Mouse (Mus musculus) yolk sac, embryonic 10.5 days (tissue): ENCODE measurements around the gene Synpr.

Experiments used
- DNase-seq: peaks from one replicate; pipeline ENCODE4 v3.0.0-alpha.2; 2017; ENCODE audit warnings: low spot score

Synpr gene

GRCm38 (mm10) chr14:13551209-13551608 is 266.6 kb downstream of the Synpr start:
- DNase-seq, result no peak

DNA sequence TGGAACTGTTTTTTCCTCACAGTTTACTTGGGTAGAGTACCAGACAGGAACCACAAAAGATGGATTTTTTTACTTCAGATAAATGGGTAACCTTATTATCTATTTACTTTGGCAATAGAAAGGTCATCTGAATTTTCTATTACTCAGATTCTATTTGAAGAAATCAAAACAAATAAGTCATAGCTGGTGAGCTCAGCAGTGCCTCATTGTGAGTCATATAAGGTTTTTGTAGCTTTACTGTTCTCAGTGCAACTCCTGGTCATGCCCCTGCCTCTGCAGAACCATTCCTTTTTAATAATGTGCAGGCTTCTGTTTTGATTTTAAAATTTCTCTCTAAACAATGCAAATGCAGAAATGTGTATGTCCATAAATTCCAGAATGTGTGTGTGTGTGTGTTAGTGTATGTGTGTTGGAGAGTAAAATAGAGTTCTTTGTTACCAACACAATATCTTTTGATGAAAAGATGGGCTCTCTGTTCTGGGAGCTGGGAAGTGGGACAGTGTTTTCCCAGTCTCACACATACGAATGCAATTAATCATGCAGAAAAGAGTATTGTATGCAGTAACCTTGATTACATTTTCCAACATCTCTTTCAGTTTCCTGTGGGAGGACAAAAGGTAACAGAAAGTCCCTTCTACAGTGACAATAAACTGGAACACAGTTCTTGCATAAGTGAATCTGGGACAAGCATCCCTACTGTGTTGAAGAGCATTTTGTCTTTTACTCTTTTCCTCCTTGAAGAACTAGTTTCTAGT is 269.2 kb downstream of the Synpr start:
- no peak for DNase-seq

DNA sequence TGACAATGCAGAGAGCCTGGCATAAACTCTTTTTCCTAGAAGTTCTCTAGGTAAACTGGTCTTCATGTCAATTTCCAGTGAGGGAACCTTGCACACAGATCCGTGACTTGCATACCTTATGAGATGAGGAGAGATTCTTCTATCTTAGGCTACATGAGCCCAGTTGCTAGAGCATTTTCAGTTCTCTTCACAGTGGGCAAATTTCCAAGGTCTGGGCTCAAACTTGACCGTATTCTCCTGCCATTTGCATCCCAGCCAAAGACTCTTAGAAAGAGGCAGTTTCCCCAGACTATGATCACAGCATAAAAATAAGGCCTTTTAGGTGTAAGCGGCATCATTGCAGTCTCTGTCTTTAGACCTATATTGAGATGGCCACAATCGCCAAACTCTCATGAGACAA is 270.1 kb downstream of the Synpr start:
- DNase-seq, result no peak

GRCm38 (mm10) chr14:13558117-13558516 is 273.5 kb downstream of the Synpr start:
- no peak for DNase-seq

- no peak for DNase-seq
Observed at GRCm38 (mm10) chr14:13567250-13567649, 282.7 kb downstream of the Synpr start.

GRCm38 (mm10) chr14:13567996-13568395 is 283.4 kb downstream of the Synpr start:
- DNase-seq, result no peak

DNA sequence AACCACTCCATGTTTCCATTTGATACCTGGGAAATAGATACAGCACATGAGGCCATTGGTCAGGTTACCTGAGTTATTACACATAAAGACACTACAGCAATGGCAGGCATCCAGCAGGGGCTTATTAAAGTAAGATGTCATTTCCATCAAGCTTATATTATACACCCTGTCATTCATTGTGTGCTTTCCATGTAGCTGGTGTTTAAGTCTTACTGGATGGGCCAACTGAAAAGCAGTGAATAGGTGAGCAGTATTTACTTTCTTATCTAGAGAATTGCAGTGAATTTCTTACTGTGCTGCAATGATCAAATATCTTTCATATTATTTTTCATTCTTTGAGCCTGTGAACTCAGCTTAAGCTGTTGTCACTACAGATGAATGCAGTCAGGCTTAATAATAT is 287.4 kb downstream of the Synpr start:
- DNase-seq, result no peak

- DNase-seq, result no peak
Observed at GRCm38 (mm10) chr14:13572530-13572929, 287.9 kb downstream of the Synpr start.

DNA sequence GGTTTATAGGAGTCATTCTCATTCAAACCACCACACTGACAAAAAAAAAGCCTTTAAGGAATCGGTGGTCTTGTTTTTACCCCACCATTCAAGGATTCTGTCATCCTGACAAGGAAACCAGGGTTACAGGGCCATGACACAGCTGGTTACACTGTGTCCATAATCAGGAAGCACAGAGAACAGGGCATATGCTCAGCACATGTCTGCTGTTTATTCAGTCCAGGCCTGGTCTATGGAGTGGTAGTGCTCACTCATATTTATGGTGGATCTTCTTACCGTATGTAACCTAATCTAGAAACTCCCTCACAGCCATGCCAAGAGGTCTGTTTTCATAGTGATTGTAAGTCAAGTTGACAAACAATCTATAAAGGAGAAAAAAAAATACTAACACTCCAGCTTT is 293.5 kb downstream of the Synpr start:
- no peak for DNase-seq

DNA sequence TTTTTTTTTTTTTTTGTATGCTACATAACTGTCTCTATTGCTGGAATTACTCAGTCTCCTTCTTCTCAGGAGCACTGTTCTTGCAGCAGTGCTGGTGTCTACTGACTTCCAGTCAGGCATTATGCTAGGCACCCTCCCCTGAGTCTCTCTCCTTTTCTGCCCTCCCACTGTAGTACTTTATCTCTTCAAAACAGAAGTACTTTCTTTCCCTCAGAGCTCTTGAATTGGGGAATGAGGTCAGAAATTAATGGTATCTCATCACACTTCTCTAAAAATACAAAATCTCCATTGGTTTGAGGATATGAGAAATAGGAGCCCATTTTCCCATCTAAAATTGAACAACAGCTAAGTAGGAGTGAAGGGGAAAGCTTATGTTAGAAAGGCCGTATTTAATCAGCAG is 294.2 kb downstream of the Synpr start:
- no peak for DNase-seq

DNA sequence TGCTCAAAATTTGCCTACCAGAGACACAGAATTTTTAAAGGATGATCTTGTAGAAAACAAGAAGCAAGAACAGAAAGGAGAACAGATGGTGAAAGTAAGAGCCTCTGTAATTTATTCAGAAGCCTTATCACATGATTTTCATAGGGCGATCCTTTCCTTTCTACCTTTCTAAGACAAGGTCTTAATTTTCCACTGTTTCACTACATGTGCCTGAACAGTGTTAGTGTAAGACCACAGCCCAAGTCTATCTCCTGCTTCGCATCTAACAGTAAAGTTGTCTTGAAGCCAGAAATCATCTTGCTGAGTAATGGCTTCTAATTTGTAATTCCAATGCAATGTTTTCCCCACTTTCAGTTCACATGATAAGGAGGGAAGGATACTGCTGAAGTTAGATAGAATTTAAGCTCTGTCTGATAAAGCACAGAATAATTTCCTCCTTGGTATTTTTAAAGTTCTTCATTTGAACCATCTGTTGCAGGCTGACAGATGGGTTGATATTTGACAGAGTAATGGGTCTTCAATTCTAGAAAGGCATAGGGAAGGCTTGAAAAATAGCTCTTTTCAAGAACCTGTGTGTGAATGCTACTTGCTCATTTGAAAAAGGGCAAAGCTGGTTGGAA is 308.9 kb downstream of the Synpr start:
- DNase-seq, result no peak

DNA sequence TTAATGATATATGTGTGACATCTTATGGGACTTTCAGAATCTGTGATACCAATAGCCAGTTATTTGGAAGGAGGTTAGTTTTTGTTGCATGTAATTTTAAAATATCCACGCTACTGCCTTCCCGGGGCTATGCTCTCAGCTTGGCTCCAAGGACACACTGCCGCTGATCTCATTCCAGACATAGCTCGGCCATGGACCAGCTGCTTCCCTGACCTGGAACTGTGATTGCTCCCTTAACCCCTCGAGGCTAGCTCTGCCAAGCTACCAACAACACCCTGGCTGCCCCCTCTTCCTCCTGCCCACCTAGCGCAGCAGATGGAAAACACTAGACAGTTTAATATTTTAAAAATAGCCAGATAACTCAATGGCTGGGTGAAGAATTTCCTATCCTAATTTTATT is 311.7 kb downstream of the Synpr start:
- no peak for DNase-seq

DNA sequence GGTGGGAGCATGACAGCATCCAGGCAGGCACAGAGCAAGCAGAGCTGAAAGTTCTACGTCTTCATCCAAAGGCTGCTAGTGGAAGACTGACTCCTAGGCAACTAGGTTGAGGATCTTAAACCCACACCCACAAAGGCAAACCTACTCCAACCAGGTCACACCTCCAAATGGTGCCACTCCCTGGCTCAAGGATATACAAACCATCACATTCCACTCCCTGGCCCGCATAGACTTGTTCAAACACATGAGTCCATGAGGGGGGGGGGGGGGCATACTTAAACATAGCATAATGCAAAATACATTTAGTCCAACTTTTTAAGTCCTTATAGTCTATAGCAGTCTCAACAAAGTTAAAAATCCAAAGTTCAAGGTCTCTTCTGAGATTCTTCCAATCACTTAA is 312.6 kb downstream of the Synpr start:
- no peak for DNase-seq

- DNase-seq, result no peak
Observed at GRCm38 (mm10) chr14:13620531-13620930, 336.0 kb downstream of the Synpr start.

DNA sequence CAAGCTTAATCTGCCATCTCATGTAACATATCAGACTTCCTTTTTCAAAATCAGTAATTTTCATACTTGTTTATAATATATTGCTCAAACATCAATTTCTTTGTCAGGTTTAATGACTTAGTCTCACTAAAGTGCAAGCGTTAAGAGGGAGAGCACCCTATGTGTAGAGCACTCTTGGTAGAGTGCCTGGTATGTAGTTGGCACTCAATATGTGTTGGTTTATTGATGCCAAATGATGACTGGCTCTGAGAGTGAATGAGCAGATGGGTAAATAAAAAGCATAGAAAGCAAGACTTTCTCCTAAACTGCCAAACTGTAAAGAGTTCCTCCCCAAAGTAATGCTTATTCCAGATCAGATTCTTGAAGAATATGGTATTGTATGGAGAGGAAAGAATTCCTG is 365.3 kb downstream of the Synpr start:
- DNase-seq, result no peak

GRCm38 (mm10) chr14:13651039-13651438 is 366.5 kb downstream of the Synpr start:
- DNase-seq, result no peak

DNA sequence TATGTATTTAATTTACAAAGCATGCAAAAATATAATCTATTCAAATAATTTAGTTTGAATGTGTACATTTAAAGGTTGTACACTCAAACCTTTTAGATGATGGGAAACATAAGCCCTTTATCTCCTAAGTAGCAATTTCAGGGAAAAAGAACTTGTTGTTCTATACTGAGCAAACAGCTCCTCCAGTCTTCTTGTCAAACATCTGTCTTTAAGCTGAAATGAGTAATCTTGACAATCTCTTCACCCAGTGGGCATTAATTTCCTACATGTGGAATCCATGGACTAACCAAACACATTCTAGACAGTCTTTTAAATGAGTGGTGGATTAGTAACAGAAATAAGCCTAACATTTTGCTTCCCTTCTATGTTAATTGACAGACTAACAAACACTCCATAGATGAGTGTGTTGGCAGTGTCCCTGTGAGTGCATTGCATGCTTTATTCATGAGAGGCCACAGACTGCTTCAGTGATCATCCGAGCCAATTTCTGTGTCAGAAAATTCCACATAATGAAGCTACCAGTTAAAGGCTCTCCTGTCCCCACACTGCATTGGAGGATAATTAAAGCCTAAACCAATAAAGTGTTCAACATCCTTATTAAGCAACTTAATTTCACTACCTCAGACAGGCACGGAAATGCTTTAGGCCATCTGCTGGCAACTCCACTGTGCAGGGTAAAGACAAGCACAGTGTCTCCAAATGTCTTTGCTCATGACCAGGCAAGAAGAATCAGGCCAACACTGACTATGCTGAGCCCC is 367.1 kb downstream of the Synpr start:
- no peak for DNase-seq
